ENCODE assay signal across 8 mouse cellular contexts in genomic region chr1:92050992-92051391, GRCm38 (mm10).
"Had no signal": no experiment of that assay in that cellular context is flagged by ENCODE, and none has a peak within 500 bp of the region (broad histone marks: within the 10 kb centered on the region; RNA-seq: fewer than 3 reads in every experiment).

No protein-coding gene starts in this region.

- H3K36me3 ChIP-seq: limb, embryonic 13.5 days; liver, embryonic 15.5 days had no signal

- DNase-seq: kidney, adult 8-10 months; kidney, postnatal 25 days; left cerebral cortex, postnatal 4 days; right cerebral cortex, adult 18-20 months; right cerebral cortex, postnatal 25 days had no signal

- H3K4me3 ChIP-seq: limb, embryonic 13.5 days; liver, embryonic 15.5 days; midbrain, embryonic 10.5 days had no signal

- H3K27me3 ChIP-seq: limb, embryonic 13.5 days; liver, embryonic 15.5 days had no signal

- H3K4me2 ChIP-seq: limb, embryonic 13.5 days; liver, embryonic 15.5 days had no signal

- H3K27ac ChIP-seq: limb, embryonic 13.5 days; midbrain, embryonic 10.5 days had no signal

- H3K9ac ChIP-seq: limb, embryonic 13.5 days; liver, embryonic 15.5 days had no signal

- H3K9me3 ChIP-seq: limb, embryonic 13.5 days; liver, embryonic 15.5 days; midbrain, embryonic 10.5 days had no signal
